8 mouse cellular contexts compared by ENCODE assay signal in genomic region chr8:84715893-84716468, GRCm38 (mm10). TPM values are rescaled to one million over a fixed set of nuclear protein-coding genes. Genes with fewer than 3 reads are reported as not detected.
DNase-seq lines count a peak whose midpoint lies in the region; ATAC-seq and TF ChIP-seq lines count a peak whose summit lies in the region.

No protein-coding gene starts in this region.

- H3K4me2 ChIP-seq in kidney, postnatal 0 days (ENCODE audit: low read length) = 0 out of 2 replicates have a peak overlapping the region, but pooled peaks have one; percentile 12
- H3K4me2 ChIP-seq in forebrain, embryonic 12.5 days = peak overlapping the region; percentile 44
- peak overlapping the region; percentile 19 for H3K4me2 ChIP-seq in limb, embryonic 12.5 days
- peak overlapping the region; percentile 48 for H3K4me2 ChIP-seq in neural tube, embryonic 12.5 days (replicated peaks)

- 21% methylated on average over 27 of the region's 27 CpGs for WGBS in kidney, postnatal 0 days
- 6% methylated on average over 27 of the region's 27 CpGs for WGBS in forebrain, embryonic 12.5 days
- 8% methylated on average over 27 of the region's 27 CpGs for WGBS in limb, embryonic 12.5 days
- WGBS in neural tube, embryonic 12.5 days = 7% methylated on average over 27 of the region's 27 CpGs

- no peaks in the 10 kb centered on the region for H3K9me3 ChIP-seq in kidney, postnatal 0 days (replicated peaks; ENCODE audit: low read length)
- H3K9me3 ChIP-seq in forebrain, embryonic 12.5 days = no peaks in the 10 kb centered on the region
- no peaks in the 10 kb centered on the region for H3K9me3 ChIP-seq in limb, embryonic 12.5 days
- H3K9me3 ChIP-seq in neural tube, embryonic 12.5 days = no peaks in the 10 kb centered on the region

- no peak for TF ChIP-seq CTCF in kidney, postnatal 0 days (IDR thresholded peaks at IDR 0.05; ENCODE audit: low read depth)

- DNase-seq in kidney, postnatal 0 days (ENCODE audit: low spot score) = no peak
- DNase-seq in kidney, postnatal 10 days = no peak
- no peak for DNase-seq in spleen, postnatal 10 days (ENCODE audit: low spot score in 2 of 2)
- no peak for DNase-seq in cerebellum, adult 11-12 months

- ATAC-seq in kidney, postnatal 0 days (replicated peaks; ENCODE audit: low FRiP score, low read depth) = no peak
- ATAC-seq in forebrain, embryonic 12.5 days (ENCODE audit: low FRiP score) = no peak
- ATAC-seq in limb, embryonic 12.5 days (ENCODE audit: insufficient number of reproducible peaks, insufficient read depth, low FRiP score, low TSS enrichment, low read depth) = no peak
- no peak for ATAC-seq in neural tube, embryonic 12.5 days (ENCODE audit: low FRiP score, low read depth)
- no peak for ATAC-seq in megakaryocyte-erythroid progenitor cell, adult 5-6 weeks (replicated peaks; ENCODE audit: low FRiP score, low TSS enrichment, poor library complexity, severe bottlenecking)

- no peaks in the 10 kb centered on the region for H3K27me3 ChIP-seq in kidney, postnatal 0 days (ENCODE audit: insufficient read depth, low read length)
- peaks cover 69% of the 10 kb centered on the region for H3K27me3 ChIP-seq in forebrain, embryonic 12.5 days
- H3K27me3 ChIP-seq in limb, embryonic 12.5 days = peaks cover 28% of the 10 kb centered on the region
- peaks cover 62% of the 10 kb centered on the region for H3K27me3 ChIP-seq in neural tube, embryonic 12.5 days (replicated peaks)

- H3K4me3 ChIP-seq in kidney, postnatal 0 days (replicated peaks; ENCODE audit: low read depth, low read length) = 0 out of 2 replicates have a peak overlapping the region, but pooled peaks have one; percentile 4
- peak overlapping the region; percentile 16; the same call in 1 of the 2 replicates for H3K4me3 ChIP-seq in forebrain, embryonic 12.5 days (replicated peaks)
- no peak overlapping the region for H3K4me3 ChIP-seq in limb, embryonic 12.5 days (replicated peaks)
- no peak overlapping the region for H3K4me3 ChIP-seq in neural tube, embryonic 12.5 days

- no peak overlapping the region for H3K27ac ChIP-seq in kidney, postnatal 0 days
- H3K27ac ChIP-seq in forebrain, embryonic 12.5 days = peak overlapping the region; percentile 33; the same call in 1 of the 2 replicates
- H3K27ac ChIP-seq in limb, embryonic 12.5 days = peak overlapping the region; percentile 79
- no peak overlapping the region for H3K27ac ChIP-seq in neural tube, embryonic 12.5 days

- no peak overlapping the region for H3K9ac ChIP-seq in kidney, postnatal 0 days (ENCODE audit: low read depth, low read length)
- peak overlapping the region; percentile 21; the same call in 1 of the 2 replicates for H3K9ac ChIP-seq in forebrain, embryonic 12.5 days
- no peak overlapping the region for H3K9ac ChIP-seq in limb, embryonic 12.5 days (replicated peaks)
- peak overlapping the region; percentile 33; the same call in 1 of the 2 replicates for H3K9ac ChIP-seq in neural tube, embryonic 12.5 days

- no peaks in the 10 kb centered on the region for H3K36me3 ChIP-seq in kidney, postnatal 0 days (ENCODE audit: insufficient read depth, low read length)
- peaks cover 35% of the 10 kb centered on the region for H3K36me3 ChIP-seq in forebrain, embryonic 12.5 days (replicated peaks)
- H3K36me3 ChIP-seq in limb, embryonic 12.5 days = peaks cover 57% of the 10 kb centered on the region
- H3K36me3 ChIP-seq in neural tube, embryonic 12.5 days = peaks cover 4% of the 10 kb centered on the region; the same call in 1 of the 2 replicates

- peaks cover 43% of the 10 kb centered on the region for H3K4me1 ChIP-seq in kidney, postnatal 0 days (replicated peaks; ENCODE audit: insufficient read depth, low read length)
- peaks cover 53% of the 10 kb centered on the region for H3K4me1 ChIP-seq in forebrain, embryonic 12.5 days
- H3K4me1 ChIP-seq in limb, embryonic 12.5 days (replicated peaks) = peaks cover 84% of the 10 kb centered on the region
- H3K4me1 ChIP-seq in neural tube, embryonic 12.5 days = peaks cover 48% of the 10 kb centered on the region

RNA-seq across cellular contexts. Expression of gene G430095P16Rik, which starts 6.8 kb away (rescaled TPM):
- 1.9 and 2.5 TPM in 2 replicates for polyA plus RNA-seq in kidney, postnatal 0 days (2015; fragmentation: Nextera tagmentation; extraction: Ambion mirVana)
- 2.2 and 3.5 TPM in 2 replicates for polyA plus RNA-seq in forebrain, embryonic 12.5 days (2016; fragmentation: Nextera tagmentation; extraction: Ambion mirVana)
- 9.7 and 11.8 TPM in 2 replicates for polyA plus RNA-seq in limb, embryonic 12.5 days (2016; fragmentation: Nextera tagmentation; extraction: Ambion mirVana)
- polyA plus RNA-seq in neural tube, embryonic 12.5 days (2016; fragmentation: Nextera tagmentation; extraction: Ambion mirVana) = 2.5 and 2.6 TPM in 2 replicates
- total RNA-seq in megakaryocyte-erythroid progenitor cell, adult 5-6 weeks (2014; fragmentation: Nextera tagmentation) = 25.7 and 28.1 TPM in 2 replicates
- total RNA-seq in megakaryocyte-erythroid progenitor cell, adult 5-6 weeks (2017) = 8.2 and 11.4 TPM in 2 replicates

RNA-seq across cellular contexts. Expression of gene Lyl1, which starts 14.7 kb away (rescaled TPM):
- 6.1 and 6.4 TPM in 2 replicates for polyA plus RNA-seq in kidney, postnatal 0 days (2015; fragmentation: Nextera tagmentation; extraction: Ambion mirVana)
- polyA plus RNA-seq in forebrain, embryonic 12.5 days (2016; fragmentation: Nextera tagmentation; extraction: Ambion mirVana) = 3.1 and 3.9 TPM in 2 replicates
- polyA plus RNA-seq in limb, embryonic 12.5 days (2016; fragmentation: Nextera tagmentation; extraction: Ambion mirVana) = 3.7 and 4.7 TPM in 2 replicates
- 4.4 and 4.5 TPM in 2 replicates for polyA plus RNA-seq in neural tube, embryonic 12.5 days (2016; fragmentation: Nextera tagmentation; extraction: Ambion mirVana)
- 44.2 and 65.2 TPM in 2 replicates for total RNA-seq in megakaryocyte-erythroid progenitor cell, adult 5-6 weeks (2014; fragmentation: Nextera tagmentation)
- 9.5 and 10.1 TPM in 2 replicates for total RNA-seq in megakaryocyte-erythroid progenitor cell, adult 5-6 weeks (2017)

RNA-seq across cellular contexts. Expression of gene Nacc1, which starts 28.3 kb away (rescaled TPM):
- polyA plus RNA-seq in kidney, postnatal 0 days (2015; fragmentation: Nextera tagmentation; extraction: Ambion mirVana) = 15.9 and 16.1 TPM in 2 replicates
- polyA plus RNA-seq in forebrain, embryonic 12.5 days (2016; fragmentation: Nextera tagmentation; extraction: Ambion mirVana) = 22.8 and 26.6 TPM in 2 replicates
- 16.9 and 21.4 TPM in 2 replicates for polyA plus RNA-seq in limb, embryonic 12.5 days (2016; fragmentation: Nextera tagmentation; extraction: Ambion mirVana)
- polyA plus RNA-seq in neural tube, embryonic 12.5 days (2016; fragmentation: Nextera tagmentation; extraction: Ambion mirVana) = 17.2 and 19.2 TPM in 2 replicates
- 71.6 and 76.7 TPM in 2 replicates for total RNA-seq in megakaryocyte-erythroid progenitor cell, adult 5-6 weeks (2014; fragmentation: Nextera tagmentation)
- total RNA-seq in megakaryocyte-erythroid progenitor cell, adult 5-6 weeks (2017) = 35.8 and 51.5 TPM in 2 replicates

RNA-seq across cellular contexts. Expression of gene Trmt1, which starts 29.9 kb away (rescaled TPM):
- polyA plus RNA-seq in kidney, postnatal 0 days (2015; fragmentation: Nextera tagmentation; extraction: Ambion mirVana) = 55.3 and 56.1 TPM in 2 replicates
- polyA plus RNA-seq in forebrain, embryonic 12.5 days (2016; fragmentation: Nextera tagmentation; extraction: Ambion mirVana) = 55.4 and 59.6 TPM in 2 replicates
- polyA plus RNA-seq in limb, embryonic 12.5 days (2016; fragmentation: Nextera tagmentation; extraction: Ambion mirVana) = 63.4 and 66.9 TPM in 2 replicates
- 58.5 and 59.1 TPM in 2 replicates for polyA plus RNA-seq in neural tube, embryonic 12.5 days (2016; fragmentation: Nextera tagmentation; extraction: Ambion mirVana)
- 170 and 181 TPM in 2 replicates for total RNA-seq in megakaryocyte-erythroid progenitor cell, adult 5-6 weeks (2014; fragmentation: Nextera tagmentation)
- total RNA-seq in megakaryocyte-erythroid progenitor cell, adult 5-6 weeks (2017) = 94.9 and 126 TPM in 2 replicates

RNA-seq across cellular contexts. Expression of gene Ier2, which starts 53.3 kb away (rescaled TPM):
- 77.4 and 83.8 TPM in 2 replicates for polyA plus RNA-seq in kidney, postnatal 0 days (2015; fragmentation: Nextera tagmentation; extraction: Ambion mirVana)
- 53.7 and 62.2 TPM in 2 replicates for polyA plus RNA-seq in forebrain, embryonic 12.5 days (2016; fragmentation: Nextera tagmentation; extraction: Ambion mirVana)
- polyA plus RNA-seq in limb, embryonic 12.5 days (2016; fragmentation: Nextera tagmentation; extraction: Ambion mirVana) = 134 and 144 TPM in 2 replicates
- polyA plus RNA-seq in neural tube, embryonic 12.5 days (2016; fragmentation: Nextera tagmentation; extraction: Ambion mirVana) = 72.4 and 72.8 TPM in 2 replicates
- 23.2 and 27.2 TPM in 2 replicates for total RNA-seq in megakaryocyte-erythroid progenitor cell, adult 5-6 weeks (2014; fragmentation: Nextera tagmentation)
- total RNA-seq in megakaryocyte-erythroid progenitor cell, adult 5-6 weeks (2017) = 47.1 and 60.7 TPM in 2 replicates

Comparison
In these comparisons a context has a peak if more than half of its experiments do, and no peak if none do; other contexts are left out.
1. H3K27ac ChIP-seq: peak in forebrain, embryonic 12.5 days (single experiment) and limb, embryonic 12.5 days (single experiment); none in kidney, postnatal 0 days (single experiment) and neural tube, embryonic 12.5 days (single experiment).
2. H3K4me3 ChIP-seq: peak in kidney, postnatal 0 days (single experiment) and forebrain, embryonic 12.5 days (single experiment); none in limb, embryonic 12.5 days (single experiment) and neural tube, embryonic 12.5 days (single experiment).
3. H3K9ac ChIP-seq: peak in forebrain, embryonic 12.5 days (single experiment) and neural tube, embryonic 12.5 days (single experiment); none in kidney, postnatal 0 days (single experiment) and limb, embryonic 12.5 days (single experiment).
4. Peak in every context shown above with its lines, with median percentiles within 50 percentile points of each other: H3K4me2 ChIP-seq.